Mouse (Mus musculus) ovary, postnatal 10 days (tissue): ENCODE data around the gene Shisa8.

Source experiments
- DNase-seq: peaks from one replicate; pipeline ENCODE4 v3.0.0; 2022; ENCODE audit warnings: low spot score

The Shisa8 gene

DNA sequence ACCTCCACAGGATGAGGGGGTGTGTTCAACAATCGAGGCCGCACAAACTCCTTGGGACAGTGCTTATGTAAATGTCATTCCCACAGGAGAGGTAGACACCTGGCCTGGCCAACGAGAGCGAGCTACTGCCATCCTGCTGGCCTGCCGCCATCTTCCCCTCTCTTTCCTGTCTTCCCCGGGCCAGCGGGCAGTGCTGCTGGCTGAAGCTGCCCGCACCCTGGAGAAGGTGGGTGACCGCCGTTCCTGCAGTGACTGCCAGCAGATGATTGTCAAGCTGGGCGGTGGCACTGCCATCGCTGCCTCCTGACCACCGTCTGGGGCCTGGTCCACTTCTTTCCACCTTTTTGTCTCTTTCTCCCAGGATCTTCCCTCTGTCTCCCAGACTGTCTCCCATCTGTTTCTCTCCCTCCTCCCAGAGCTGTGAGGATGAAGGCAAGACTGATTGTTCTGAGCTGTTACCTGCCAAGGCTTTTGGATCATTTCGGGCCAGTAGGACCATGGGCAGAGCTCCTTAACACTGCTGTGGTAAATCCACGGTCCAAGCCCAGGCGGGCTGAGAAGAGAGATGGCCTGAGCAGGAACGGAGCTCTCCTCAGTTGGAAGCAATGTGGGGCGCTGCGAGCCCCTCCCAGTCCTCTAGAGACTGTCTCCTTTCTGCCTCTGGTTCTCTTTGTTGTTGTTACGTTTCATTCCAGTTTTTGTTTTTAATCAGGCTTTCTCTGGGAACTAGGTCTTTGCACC lies 8.8 kb downstream of the Shisa8 start:
- no peak for DNase-seq

DNA sequence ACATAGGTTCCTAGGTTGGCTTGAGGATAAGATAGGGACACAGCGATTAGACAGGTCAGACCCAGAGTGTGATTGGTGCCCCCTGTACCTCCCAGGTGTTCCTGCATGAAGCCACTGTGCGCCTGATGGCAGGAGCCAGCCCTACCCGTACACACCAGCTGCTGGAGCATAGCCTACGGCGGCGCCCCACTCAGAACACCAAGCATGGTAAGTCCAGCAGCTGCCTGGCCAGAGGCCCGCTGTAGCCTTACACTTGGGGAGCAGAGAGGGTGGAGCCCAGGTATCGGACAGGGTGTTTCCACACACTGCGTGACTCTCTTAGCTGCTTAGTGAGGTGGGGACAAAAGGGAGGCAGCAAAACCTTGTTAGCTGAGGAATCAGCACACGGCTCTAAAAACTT lies 9.5 kb downstream of the Shisa8 start:
- DNase-seq = no peak

DNA sequence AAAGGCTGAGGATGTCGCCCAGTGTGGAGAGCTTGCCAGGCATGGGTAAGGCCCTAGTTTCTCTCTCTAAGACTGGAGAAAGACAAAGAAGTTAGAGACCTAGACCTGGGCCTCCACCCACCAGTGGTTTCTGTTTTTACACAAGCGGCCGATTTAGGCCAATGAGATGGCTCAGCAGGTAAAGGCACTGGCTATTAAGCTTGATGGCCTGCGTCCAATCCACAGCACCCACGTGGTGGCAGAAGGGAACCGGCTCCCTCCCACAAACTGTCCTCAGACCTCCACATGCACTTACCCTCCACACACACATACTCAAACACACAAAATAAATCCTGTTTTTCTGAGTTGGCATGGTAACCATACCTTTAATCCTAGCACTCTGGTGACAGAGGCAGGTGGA lies 10.5 kb downstream of the Shisa8 start:
- no peak for DNase-seq

DNA sequence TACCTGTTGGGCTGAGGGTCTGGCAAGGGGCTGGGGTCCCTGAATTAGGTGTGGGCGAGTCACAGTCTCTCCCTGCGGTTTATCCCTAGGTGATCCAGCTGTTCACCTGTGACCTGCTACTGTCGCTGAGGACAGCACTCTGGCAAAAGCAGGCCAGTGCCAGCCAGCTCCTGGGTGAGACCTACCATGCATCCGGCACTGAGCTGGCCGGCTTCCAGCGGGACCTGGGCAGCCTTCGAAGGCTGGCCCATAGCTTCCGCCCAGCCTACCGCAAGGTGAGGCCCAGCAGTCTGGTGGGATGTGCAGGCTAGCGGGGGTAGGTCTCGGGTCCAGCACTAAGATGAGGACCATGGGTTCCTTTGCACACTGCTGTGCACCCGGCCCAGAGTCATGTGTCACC lies 13.1 kb downstream of the Shisa8 start:
- no peak for DNase-seq

DNA sequence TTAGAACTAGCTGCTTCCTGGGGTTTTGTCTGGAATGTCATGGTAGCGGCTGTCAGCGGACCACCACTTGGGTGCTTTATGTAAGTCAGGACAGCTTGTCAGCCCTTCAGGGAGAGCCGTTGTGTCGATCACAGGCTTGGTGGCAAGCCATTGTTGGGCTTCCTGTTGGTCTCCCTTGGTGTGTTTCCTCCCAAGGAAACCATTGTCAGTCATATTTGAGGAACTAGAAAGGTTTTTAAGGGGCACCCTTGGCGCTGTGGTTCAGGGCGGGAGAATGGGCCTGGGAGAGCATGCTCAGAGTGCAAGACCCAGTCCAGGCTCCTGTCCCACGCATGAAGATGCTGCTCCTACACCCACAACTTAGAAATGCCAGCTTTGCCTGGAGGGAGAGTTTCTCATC lies 14.3 kb downstream of the Shisa8 start:
- no peak for DNase-seq

DNA sequence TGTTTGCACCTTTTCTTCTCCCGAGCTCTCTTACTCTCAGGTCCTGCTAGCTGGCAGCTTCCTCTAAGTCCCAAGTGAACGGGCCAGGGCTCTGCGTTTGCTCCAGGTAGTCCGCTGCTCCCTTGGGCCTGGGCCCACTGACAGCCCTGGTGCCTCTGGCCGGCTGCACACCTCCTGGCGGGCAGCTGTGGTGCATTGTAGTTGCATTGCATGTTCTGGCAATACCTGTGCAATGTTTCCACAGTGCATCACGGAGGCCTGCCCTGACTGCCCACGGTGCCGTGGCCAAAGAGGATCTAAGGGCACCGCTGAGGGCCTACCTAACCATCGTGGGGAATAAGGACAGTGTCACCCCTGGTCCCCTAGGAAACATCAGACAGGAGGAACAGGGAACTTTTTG lies 14.7 kb downstream of the Shisa8 start:
- DNase-seq = no peak

DNA sequence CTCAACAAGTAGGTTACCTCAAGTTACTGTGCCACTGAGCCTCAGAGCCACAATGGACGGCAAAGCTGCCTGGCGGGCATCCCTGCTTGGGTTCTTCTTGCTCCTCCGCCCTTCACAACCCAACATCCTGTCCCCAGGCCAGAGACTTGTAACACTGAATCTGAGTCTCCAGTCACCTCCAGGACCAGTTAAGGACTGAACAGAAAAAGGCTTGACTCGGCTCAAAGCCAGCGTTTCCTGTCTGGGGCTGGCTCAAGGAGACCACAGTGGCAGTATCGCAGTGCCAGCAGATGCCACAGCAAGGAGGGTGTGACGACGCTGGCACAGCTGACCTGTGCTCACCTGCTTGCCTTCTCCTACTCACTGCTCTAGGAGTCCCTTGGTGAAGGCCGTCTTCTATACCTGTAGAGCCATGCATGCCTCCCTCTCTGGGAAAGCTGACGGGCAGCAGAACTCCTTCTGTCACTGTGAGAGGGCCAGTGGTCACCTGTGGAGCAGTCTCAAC lies 15.3 kb downstream of the Shisa8 start:
- DNase-seq = no peak

DNA sequence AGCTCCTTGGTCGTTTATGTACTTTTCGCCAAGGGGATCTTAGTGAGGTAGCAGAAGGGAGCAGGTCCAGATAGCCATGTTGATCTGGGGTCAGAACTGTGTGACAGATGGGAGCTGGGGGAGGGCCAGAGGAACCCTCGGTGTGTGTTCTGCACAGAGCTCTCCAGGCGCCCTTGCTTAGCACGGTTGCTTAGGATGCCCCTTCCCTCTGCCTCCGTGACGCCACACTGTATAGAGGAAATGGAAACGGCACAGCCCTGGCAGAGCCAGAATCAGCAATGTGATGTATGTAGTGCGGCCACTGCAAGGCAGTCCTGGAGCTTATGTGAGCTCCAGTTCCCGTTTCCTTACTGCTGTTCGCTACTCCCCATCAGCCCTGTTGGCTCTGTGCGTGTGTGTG lies 16.3 kb downstream of the Shisa8 start:
- DNase-seq = no peak

DNA sequence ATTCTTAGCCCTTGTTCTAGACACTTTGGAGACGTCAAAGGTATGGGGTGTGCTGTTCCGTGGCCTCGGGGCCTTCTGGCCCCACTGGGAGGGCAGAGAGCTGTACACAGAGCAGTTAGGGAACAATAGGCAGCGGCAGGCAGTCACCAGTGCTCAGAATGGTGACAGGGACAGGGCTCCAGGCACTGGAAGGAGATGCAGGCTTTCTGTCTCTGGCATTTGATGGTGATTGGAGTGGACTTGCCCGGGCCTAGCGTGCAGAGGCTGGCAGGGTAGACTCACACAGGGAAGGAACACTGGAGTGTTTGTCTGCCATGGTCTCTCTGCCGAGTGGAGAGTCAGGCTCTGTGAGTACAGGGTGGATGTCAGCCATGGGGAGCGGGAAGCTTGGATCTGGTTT lies 20.0 kb downstream of the Shisa8 start:
- DNase-seq = no peak

DNA sequence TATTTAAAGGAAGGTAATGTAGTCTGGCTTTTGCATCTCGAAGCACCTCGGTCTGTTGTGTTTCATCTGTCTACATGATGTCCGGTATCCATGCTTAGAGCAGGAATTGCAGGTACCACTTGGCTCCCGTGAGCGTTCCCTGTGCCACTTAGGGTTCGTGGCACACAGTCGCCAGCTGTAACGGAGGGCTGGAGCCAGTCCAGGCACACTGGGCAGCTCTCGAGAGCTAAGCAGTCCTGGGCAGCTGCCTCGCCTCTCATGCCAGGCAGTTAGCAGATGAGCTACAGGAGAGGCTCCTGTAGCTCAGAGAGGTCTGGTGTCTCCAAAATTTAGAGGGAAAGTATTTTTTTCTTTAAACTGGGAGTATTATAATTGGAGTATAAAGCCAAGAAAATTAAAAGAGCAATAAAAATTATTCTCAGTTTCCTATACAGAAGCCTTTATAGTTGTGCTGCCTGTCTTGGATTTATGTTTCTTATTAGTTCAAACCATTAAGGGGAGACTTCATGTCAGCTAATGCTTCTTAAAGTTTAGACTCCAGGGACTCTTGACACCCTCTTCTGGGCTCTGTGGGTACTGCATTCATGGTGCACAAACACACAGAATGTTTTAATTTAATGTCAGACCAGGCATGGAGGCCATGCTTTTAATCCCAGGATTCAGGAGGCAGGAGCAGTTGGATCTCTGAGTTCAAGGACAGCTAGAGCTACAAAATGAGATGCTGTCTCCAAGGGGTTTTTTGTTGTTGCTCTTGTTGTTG lies 24.0 kb downstream of the Shisa8 start:
- no peak for DNase-seq

DNA sequence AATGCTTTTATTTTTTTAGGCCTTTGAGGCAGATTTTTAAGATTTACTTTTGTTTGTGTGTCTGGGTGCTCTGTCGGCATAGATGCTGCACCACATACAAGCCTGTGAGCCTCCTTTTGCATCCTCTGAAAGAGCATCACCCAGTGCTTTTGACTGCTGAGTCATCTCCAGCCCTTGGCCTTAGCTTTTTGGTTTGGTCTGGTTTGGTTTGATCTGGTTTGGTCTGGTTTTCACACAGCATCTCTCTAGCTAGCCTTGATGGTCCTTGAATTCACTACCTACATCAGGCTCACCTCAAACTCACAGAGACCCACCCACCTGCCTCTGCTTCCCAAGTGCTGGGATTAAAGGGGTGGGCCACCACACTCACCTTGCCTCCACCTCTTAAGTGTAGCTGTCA lies 24.7 kb downstream of the Shisa8 start:
- no peak for DNase-seq

DNA sequence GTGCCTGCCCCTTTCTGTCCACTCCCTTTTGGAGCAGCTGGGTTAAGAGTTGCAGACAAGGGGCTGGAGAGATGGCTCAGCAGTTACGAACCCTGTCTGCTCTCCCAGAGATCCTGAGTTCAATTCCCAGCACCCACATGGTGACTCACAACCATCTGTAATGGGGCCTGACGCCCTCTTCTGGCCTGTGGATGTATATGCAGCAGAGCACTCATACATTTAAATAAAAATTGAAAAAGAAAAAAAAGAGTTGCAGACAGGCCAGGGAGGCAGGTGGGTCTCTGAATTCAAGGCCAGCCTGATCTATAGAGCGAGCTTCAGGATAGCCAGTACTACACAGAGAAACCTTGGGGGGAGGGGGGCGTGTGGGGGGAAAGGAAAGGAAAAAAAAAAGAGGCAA lies 25.2 kb downstream of the Shisa8 start:
- DNase-seq = no peak

DNA sequence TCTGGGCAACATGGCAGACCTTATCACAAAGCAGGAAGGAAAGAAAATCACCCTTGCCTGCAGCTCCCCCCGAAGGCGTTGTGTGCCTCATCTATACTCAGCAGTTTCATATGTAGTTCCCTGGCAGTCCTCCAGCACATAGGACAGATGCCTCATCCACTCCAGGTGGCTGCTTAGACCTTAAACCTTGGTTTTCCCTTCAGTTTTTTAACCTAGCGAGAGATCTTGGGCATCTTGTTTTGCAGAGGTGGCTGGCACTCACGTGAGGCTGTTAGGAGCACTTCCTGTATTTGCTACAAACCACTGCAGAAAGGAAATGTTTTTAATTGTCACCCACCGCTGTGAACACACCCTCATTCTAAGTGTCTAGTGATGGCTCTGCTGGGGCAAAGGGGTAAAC lies 25.7 kb downstream of the Shisa8 start:
- no peak for DNase-seq

DNA sequence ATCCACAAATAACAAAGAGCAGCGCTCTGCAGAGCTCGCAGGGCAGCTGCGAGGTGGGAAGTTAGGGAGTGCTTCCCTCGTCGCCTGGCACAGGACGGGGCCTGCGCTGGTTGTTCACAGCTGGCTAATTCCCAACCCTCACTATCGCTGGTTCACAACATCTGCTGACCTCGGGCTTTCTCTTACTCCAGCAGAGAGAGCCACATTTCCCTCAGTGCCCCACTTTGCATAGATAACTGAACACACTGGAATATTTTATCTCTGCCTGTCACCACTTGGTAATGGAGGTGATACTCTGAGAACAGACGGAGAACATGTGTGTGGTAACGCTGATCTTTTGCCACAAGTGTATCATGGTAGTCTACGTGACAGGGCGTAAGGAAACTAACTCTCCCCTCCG lies 26.5 kb downstream of the Shisa8 start:
- DNase-seq = no peak

DNA sequence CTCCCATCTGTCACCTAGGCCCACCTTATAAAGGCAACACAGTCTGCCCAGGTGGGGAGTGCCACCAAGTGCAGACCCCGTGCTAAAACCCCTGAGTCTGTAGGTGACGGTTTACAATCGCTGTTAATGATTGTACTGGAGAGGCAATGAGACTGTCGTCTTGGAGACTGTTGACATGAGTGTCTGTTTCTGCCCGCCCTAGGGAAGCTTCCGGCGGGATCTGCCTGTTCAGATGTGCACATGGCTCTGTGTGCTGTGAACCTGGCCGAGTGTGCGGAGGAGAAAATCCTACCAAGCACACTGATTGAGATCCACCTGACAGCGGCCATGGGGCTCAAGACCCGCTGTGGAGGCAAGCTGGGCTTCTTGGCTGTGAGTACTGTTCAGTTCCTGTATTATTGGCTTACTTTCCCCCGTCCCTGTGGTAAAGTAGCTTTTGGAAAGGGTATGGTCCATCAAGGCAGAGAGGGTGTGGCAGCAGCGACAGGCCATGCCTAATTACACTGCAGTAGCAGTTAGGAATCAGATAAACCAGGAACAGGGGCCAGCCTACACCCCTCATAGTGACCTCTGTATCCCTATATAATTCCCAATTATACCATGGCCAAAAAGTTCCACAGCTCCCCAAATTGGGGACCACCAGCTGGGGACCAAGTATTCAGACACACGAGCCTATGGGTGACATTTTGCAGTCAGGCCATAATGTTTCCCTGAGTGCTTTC lies 27.4 kb downstream of the Shisa8 start:
- DNase-seq = no peak

DNA sequence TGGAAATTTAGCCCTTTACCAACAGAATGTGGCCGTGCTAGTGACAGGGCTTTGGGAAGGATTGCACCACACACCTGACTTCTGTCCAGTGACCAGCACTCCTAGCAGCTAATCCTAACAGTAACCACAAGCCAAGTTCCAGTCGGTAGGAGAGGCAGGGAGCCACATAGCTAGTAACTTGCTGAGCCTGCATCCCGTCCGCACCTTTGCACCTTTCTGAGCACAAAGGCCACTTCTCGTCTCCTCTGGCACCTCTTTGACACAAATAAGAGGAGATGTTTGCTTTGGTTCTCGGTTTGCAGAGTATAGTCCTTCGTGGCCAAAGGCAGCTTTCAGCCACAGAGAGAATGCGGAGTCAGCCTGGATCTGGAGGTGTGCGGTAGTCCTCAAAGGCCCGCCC lies 28.0 kb downstream of the Shisa8 start:
- DNase-seq = no peak

DNA sequence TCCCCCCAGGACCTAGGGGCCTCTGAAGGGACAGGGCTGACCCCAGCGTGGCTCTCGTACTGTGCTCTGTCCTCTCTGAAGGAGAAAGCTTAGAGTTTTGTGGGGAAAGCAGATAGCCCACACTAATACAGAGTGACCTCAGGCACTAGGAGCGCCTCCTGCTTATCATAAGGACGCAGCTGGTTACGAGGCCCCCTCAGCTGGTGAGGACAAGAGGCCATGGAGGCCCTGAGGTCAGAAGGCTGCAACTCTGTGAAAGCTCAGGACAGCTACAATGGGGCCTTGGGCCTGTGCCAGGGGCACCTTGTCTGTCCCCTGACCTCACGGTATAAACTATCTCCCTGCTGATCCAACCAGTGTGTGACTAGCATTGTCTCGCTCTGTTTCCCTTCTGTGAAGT lies 28.4 kb downstream of the Shisa8 start:
- no peak for DNase-seq

DNA sequence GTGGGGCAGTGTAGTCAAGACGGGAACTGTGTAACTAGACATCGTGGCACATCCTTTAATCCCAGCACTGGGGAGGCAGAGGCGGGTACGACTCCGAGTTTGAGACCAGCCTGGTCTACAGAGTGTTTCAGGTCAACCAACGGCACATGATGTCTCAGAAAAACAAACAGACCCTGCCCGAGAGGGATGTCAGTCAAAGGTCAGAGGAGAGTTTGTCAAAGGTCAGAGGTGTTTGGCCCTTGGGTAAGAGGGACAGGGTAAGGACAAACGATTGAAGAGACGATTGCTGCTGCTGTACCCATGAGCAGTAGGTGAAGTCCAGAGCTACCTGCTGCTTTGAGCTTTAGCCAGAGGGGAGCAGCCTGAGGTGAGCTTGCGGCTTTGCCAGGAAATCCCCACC lies 29.0 kb downstream of the Shisa8 start:
- no peak for DNase-seq

DNA sequence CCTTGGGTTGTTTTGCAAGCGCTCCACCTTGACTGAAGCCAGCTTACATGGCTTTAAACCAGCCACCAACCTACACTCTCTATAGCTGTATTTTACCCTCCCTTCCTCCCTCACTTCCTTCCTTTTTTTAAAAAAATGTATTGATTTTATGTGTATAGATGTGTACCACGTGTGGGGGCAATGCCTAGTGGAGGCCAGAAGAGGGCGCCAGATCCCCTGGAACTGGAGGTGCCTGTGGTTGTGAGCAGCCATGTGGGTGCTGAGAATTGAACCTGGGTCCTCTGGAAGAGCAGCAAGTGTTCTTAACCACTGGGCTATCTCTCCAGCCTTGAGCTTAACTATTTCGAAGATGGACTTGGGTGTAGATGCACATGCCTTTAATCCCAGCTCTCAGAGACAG lies 30.3 kb downstream of the Shisa8 start:
- no peak for DNase-seq

DNA sequence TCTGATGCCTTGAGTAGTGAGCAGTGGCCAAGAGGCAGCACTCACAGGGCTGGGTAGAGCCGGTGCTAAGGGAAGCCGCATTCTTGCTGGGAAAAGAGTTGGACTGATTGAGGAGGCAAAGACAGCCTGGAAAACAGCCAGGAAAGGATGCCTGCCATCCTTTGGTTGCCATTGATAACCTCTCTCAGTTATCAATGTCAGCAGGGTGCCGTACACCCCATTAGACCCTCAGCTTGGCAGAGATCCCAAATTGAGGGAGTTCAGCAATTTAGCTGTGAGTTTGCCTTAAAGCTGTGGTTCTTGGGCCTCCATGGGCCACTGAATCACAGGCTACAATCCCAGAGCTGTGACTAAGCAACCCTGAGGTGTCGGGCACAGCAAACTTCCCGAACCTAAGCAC lies 31.5 kb downstream of the Shisa8 start:
- DNase-seq = no peak

DNA sequence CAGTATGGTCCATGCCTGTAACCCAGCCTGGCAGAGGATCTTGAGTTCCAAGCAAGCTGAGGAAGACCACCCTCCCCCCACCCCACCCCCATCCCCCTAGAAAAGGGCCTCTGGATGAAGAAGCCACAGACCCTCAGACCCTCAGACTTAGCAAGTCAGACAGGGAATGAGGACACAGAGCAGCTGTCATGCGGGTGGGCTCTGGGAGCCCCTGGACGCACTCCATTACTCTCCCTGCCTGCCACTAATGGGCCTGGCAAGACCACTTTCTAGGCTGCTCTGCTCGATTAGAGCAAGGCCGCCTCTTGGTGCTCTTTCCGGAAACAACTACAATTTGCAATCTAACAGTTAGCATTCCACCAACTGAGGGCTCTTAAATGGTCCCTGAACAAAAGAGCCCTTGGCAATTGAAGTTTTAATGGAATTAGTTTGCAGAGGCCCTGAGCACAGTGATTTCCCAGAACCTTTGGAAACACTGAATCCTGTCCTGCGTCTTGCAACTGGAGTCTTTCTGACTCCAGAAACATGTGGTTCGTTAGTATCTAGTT lies 34.8 kb downstream of the Shisa8 start:
- no peak for DNase-seq

DNA sequence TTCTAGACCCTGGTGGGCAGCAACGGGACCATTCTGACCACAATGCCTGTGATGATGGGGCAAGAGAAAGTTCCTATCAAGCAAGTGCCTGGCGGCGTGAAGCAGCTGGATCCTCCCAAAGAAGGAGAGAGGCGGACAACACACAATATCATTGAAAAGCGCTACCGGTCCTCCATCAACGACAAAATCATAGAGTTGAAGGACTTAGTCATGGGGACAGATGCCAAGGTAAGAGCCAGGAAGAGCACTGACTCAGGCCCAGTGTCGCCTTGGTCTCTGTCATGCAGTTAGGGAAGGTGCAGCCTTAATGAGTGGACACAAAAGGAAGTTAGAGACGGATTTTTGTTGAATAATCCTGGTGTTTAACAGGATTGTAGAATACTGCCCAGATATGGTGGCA lies 37.5 kb downstream of the Shisa8 start:
- DNase-seq = no peak

DNA sequence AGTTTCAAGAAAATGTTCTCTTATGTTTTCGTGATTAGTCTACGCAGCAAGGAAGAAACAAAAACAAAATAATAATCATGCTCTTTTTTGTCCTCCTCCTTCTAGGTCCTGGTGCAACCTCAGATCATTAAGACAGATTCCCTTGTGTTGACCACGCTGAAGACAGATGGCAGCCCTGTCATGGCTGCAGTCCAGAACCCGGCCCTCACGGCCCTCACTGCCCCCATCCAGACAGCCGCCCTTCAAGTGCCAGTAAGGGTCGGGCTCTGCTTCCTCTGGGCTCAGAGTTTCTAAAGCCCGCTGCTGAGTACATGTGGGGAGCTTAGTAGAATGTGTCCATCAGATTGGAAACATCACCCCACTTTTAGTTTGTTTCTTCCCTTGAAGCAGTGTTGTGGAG lies 40.0 kb downstream of the Shisa8 start:
- no peak for DNase-seq
